Mouse (Mus musculus) bone marrow, adult 2 months (tissue): ENCODE measurements at regions not wholly inside any gene's neighbourhood (a gene's known extent, or its start where the extent isn't known, plus 50 kb on each side); places are given as distances from the start of the nearest gene placed in this dataset.

Source experiments
- CTCF ChIP-seq: fragments of 200-500 bp; IDR thresholded peaks from 2 replicates; pipeline ENCODE4 v1.5.1; 2011; ENCODE audit warnings: low read length, control low read depth; ENCODE audit not compliant: control insufficient read depth, insufficient read depth
- POLR2A ChIP-seq: fragments of 200-500 bp; IDR thresholded peaks from 2 replicates; pipeline ENCODE4 v1.6.1; 2011; ENCODE audit warnings: low read depth, mild to moderate bottlenecking, control low read depth, low read length, borderline replicate concordance; ENCODE audit not compliant: control insufficient read depth

DNA sequence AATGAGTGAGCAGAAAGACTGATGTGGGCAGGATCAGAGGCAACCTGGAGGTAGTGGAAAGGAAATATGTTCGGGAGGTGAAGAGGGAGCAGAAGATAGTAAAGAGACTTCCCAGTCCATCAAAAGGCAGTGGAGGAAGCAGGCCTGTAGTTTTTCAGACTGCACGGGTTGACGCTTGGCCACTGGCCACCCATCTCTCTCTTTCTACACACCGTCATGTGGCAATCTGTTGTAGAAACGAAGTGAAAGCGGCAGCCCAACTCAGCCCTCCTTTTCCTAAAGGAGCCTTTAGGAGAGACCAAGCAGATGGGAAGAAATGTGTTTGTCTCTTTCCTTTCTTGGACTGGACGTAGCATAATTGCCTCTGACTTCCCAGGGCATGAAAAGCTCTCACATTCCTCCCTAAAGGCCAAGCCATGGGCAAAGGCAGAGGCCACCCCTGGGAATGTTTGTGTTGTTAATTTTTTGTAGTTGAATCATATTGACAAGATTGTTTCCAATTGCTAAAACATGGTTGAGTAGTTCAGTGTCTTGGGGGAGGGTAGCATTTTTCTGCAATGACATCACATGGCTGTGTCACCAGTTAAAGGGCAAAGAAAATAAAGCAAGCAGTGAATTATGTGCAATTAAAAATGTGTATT lies 150.7 kb upstream of the Foxa2 start:
- TF ChIP-seq CTCF, result no peak
- no peak for TF ChIP-seq POLR2A
